Mouse (Mus musculus) MEL (cell line): ENCODE results near the gene Myl12a. TPM values are rescaled to one million over a fixed set of nuclear protein-coding genes. Genes with fewer than 3 reads are reported as not detected.

ENCODE experiments used
- DNase-seq: peaks from one replicate; pipeline ENCODE4 v3.0.0; 2011; ENCODE audit warnings: low read depth, low spot score
- H3K27ac ChIP-seq: 2 replicates; pipeline ENCODE4 v1.5.1; 2012; ENCODE audit warnings: low read depth, mild to moderate bottlenecking, control low read depth, low read length, moderate library complexity; ENCODE audit not compliant: control insufficient read depth
- H3K27me3 ChIP-seq, 2 experiments: fragments of 150-350 bp in 1 of 2; sonication (generic) in 1 of 2; 2 replicates each; pipeline ENCODE4 v1.6.1; 2012; ENCODE audit warnings: low read length in 2 of 2, mild to moderate bottlenecking in 2 of 2, improper control_type of control experiment in 1 of 2, moderate library complexity in 1 of 2; ENCODE audit not compliant: insufficient read depth in 2 of 2, control insufficient read depth in 1 of 2
- H3K36me3 ChIP-seq, 2 experiments: 2 replicates each; pipeline ENCODE4 v1.6.1; 2012 to 2014; ENCODE audit warnings: low read length in 2 of 2, improper control_type of control experiment in 1 of 2, inconsistent platforms in 1 of 2, mild to moderate bottlenecking in 1 of 2; ENCODE audit not compliant: insufficient read depth in 2 of 2, control insufficient read depth in 1 of 2
- H3K4me1 ChIP-seq, 2 experiments: fragments of 150-350 bp in 1 of 2; sonication (generic) in 1 of 2; 2 replicates each; pipeline ENCODE4 v1.6.1; 2012; ENCODE audit warnings: low read length in 2 of 2, improper control_type of control experiment in 1 of 2, mild to moderate bottlenecking in 1 of 2; ENCODE audit not compliant: insufficient read depth in 2 of 2, control insufficient read depth in 1 of 2
- H3K4me3 ChIP-seq, 2 experiments: fragments of 150-350 bp in 1 of 2; sonication (generic) in 1 of 2; 2 replicates each; pipeline ENCODE4 v1.5.1; 2012; ENCODE audit warnings: low read depth in 2 of 2, low read length in 2 of 2, mild to moderate bottlenecking in 2 of 2, moderate library complexity in 2 of 2, control low read depth in 1 of 2, improper control_type of control experiment in 1 of 2; ENCODE audit not compliant: control insufficient read depth in 1 of 2, insufficient read depth in 1 of 2
- H3K79me2 ChIP-seq: 2 replicates; pipeline ENCODE4 v1.6.1; 2012; ENCODE audit warnings: mild to moderate bottlenecking, low read length, moderate library complexity; ENCODE audit not compliant: control insufficient read depth, poor library complexity, insufficient read depth
- H3K9ac ChIP-seq: 2 replicates; pipeline ENCODE4 v1.6.1; 2012; ENCODE audit warnings: low read depth, mild to moderate bottlenecking, control low read depth, low read length, moderate library complexity; ENCODE audit not compliant: control insufficient read depth, poor library complexity, severe bottlenecking
- H3K9me3 ChIP-seq: fragments of 150-350 bp; sonication (generic); replicated peaks from 2 replicates; pipeline ENCODE4 v1.6.1; 2012; ENCODE audit warnings: mild to moderate bottlenecking, low read length, improper control_type of control experiment, moderate library complexity; ENCODE audit not compliant: insufficient read depth
- BHLHE40 ChIP-seq: IDR thresholded peaks from 2 replicates; pipeline ENCODE4 v1.6.1; 2012; ENCODE audit warnings: low read depth, mild to moderate bottlenecking, inconsistent platforms, low read length, improper control_type of control experiment, borderline replicate concordance
- CHD2 ChIP-seq: IDR thresholded peaks from 2 replicates; pipeline ENCODE4 v1.6.1; 2011; ENCODE audit warnings: low read length, improper control_type of control experiment
- ELF1 ChIP-seq: IDR thresholded peaks from 2 replicates; pipeline ENCODE4 v1.6.1; 2014; ENCODE audit warnings: low read depth, mild to moderate bottlenecking, inconsistent platforms, low read length, improper control_type of control experiment, moderate library complexity
- EP300 ChIP-seq, 2 experiments: IDR thresholded peaks; 2 replicates each; pipeline ENCODE4 v1.6.1; 2011; ENCODE audit warnings: improper control_type of control experiment in 2 of 2, low read length in 2 of 2, low read depth in 1 of 2, mild to moderate bottlenecking in 1 of 2
- ETS1 ChIP-seq: IDR thresholded peaks from 2 replicates; pipeline ENCODE4 v1.6.1; 2012; ENCODE audit warnings: low read depth, mild to moderate bottlenecking, inconsistent platforms, low read length, improper control_type of control experiment, moderate library complexity
- GATA1 ChIP-seq: IDR thresholded peaks from 2 replicates; pipeline ENCODE4 v1.6.1; 2011; ENCODE audit warnings: low read depth, low read length, improper control_type of control experiment
- HCFC1 ChIP-seq: IDR thresholded peaks from 2 replicates; pipeline ENCODE4 v1.6.1; 2012; ENCODE audit warnings: low read depth, mild to moderate bottlenecking, inconsistent platforms, low read length, improper control_type of control experiment, moderate library complexity
- KAT2A ChIP-seq: conservative IDR thresholded peaks from 2 replicates; pipeline ENCODE4 v1.6.1; 2012; ENCODE audit warnings: low read depth, low read length, improper control_type of control experiment, inconsistent platforms
- MAFK ChIP-seq: IDR thresholded peaks from 2 replicates; pipeline ENCODE4 v1.6.1; 2011; ENCODE audit warnings: low read depth, mild to moderate bottlenecking, low read length, improper control_type of control experiment, borderline replicate concordance
- MEF2A ChIP-seq: IDR thresholded peaks from 2 replicates; pipeline ENCODE4 v1.6.1; 2014; ENCODE audit warnings: low read depth, mild to moderate bottlenecking, inconsistent platforms, low read length, improper control_type of control experiment; ENCODE audit not compliant: poor library complexity, insufficient replicate concordance, severe bottlenecking; ENCODE audit errors: extremely low read depth
- MYB ChIP-seq: IDR thresholded peaks from 2 replicates; pipeline ENCODE4 v1.6.1; 2011; ENCODE audit warnings: mild to moderate bottlenecking, low read depth, low read length, improper control_type of control experiment
- NRF1 ChIP-seq: IDR thresholded peaks from 2 replicates; pipeline ENCODE4 v1.6.1; 2014; ENCODE audit warnings: low read depth, mild to moderate bottlenecking, inconsistent platforms, low read length, improper control_type of control experiment, moderate library complexity; ENCODE audit not compliant: poor library complexity, insufficient read depth, severe bottlenecking
- POLR2A ChIP-seq, 2 experiments: IDR thresholded peaks; 2 replicates each; pipeline ENCODE4 v1.6.1; 2011 to 2012; ENCODE audit warnings: low read length in 2 of 2, mild to moderate bottlenecking in 2 of 2, control low read depth in 1 of 2, improper control_type of control experiment in 1 of 2, low read depth in 1 of 2, moderate library complexity in 1 of 2; ENCODE audit not compliant: control insufficient read depth in 1 of 2, insufficient read depth in 1 of 2, poor library complexity in 1 of 2
- POLR2AphosphoS5 ChIP-seq: IDR thresholded peaks from 2 replicates; pipeline ENCODE4 v1.6.1; 2012; ENCODE audit warnings: low read depth, borderline replicate concordance, mild to moderate bottlenecking, inconsistent platforms, low read length, moderate library complexity, mixed read lengths
- RAD21 ChIP-seq: IDR thresholded peaks from 2 replicates; pipeline ENCODE4 v1.6.1; 2011; ENCODE audit warnings: mild to moderate bottlenecking, low read depth, low read length, improper control_type of control experiment
- UBTF ChIP-seq: IDR thresholded peaks from 2 replicates; pipeline ENCODE4 v1.6.1; 2012; ENCODE audit warnings: low read depth, mild to moderate bottlenecking, inconsistent platforms, low read length, improper control_type of control experiment, moderate library complexity, borderline replicate concordance; ENCODE audit not compliant: insufficient read depth
- ZKSCAN1 ChIP-seq: IDR thresholded peaks from 2 replicates; pipeline ENCODE4 v1.6.1; 2012; ENCODE audit warnings: low read depth, mild to moderate bottlenecking, inconsistent platforms, low read length, improper control_type of control experiment, moderate library complexity
- ZNF384 ChIP-seq: IDR thresholded peaks from 2 replicates; pipeline ENCODE4 v1.6.1; 2012; ENCODE audit warnings: low read depth, mild to moderate bottlenecking, inconsistent platforms, low read length, improper control_type of control experiment
- polyA plus RNA-seq, 2 experiments: library from polyadenylated mRNA; stranded (reverse) in 1 of 2; unstranded in 1 of 2; fragments of >175 nt in 1 of 2; fragments of >200 nt in 1 of 2; gene quantifications; 2 replicates each; pipeline versions ENCODE4 v1.2.1 to v1.2.4; 2012; ENCODE audit warnings: low replicate concordance in 2 of 2, low read depth in 1 of 2; ENCODE audit not compliant: insufficient read length in 2 of 2, insufficient read depth in 1 of 2, missing spikeins in 1 of 2
- total RNA-seq: library from RNA; depleted of rRNA; stranded (reverse); fragments of 300-350 nt; gene quantifications from 2 replicates; pipeline ENCODE4 v1.2.3, GENCODE M21; 2012

Myl12a gene
- total and polyA plus RNA-seq, 3 experiments = 113 to 130 TPM; not detected in 1

GRCm38 (mm10) chr17:71022841-71023240, 20.2 kb upstream of the Myl12a start:
- no peak for DNase-seq
- H3K27me3 ChIP-seq = no peaks in the 10 kb centered on the region
- no peaks in the 10 kb centered on the region for H3K36me3 ChIP-seq
- no peak overlapping the region for H3K27ac ChIP-seq
- no peaks in the 10 kb centered on the region for H3K9me3 ChIP-seq
- H3K4me1 ChIP-seq = no peaks in the 10 kb centered on the region
- no peak for TF ChIP-seq ZKSCAN1
- no peak for TF ChIP-seq EP300 (IDR thresholded peaks at IDR 0.05; ENCODE audit: low read depth in 1 of 2, low read length in 2 of 2)
- no peak for TF ChIP-seq ELF1
- no peak for TF ChIP-seq GATA1
- no peak for TF ChIP-seq HCFC1
- no peak for TF ChIP-seq POLR2AphosphoS5
- TF ChIP-seq MEF2A = no peak
- TF ChIP-seq MAFK = no peak
- TF ChIP-seq ETS1 = no peak
- TF ChIP-seq ZNF384 = no peak
- no peak for TF ChIP-seq KAT2A
- no peaks in the 10 kb centered on the region for H3K79me2 ChIP-seq
- no peak overlapping the region for H3K4me3 ChIP-seq
- H3K9ac ChIP-seq = no peak overlapping the region

- TF ChIP-seq POLR2A (IDR thresholded peaks at IDR 0.05; ENCODE audit: control insufficient read depth in 1 of 2, insufficient read depth in 1 of 2, low read depth in 1 of 2, low read length in 2 of 2, poor library complexity in 1 of 2) (no peak), MYB (no peak), RAD21 (no peak), UBTF (no peak), NRF1 (no peak), ZKSCAN1 (no peak), BHLHE40 (no peak), CHD2 (no peak)
- no peak for DNase-seq
- no peaks in the 10 kb centered on the region for H3K9me3 ChIP-seq
- no peak overlapping the region for H3K4me3 ChIP-seq
- H3K36me3 ChIP-seq = no peaks in the 10 kb centered on the region
- H3K27ac ChIP-seq = no peak overlapping the region
- H3K9ac ChIP-seq = no peak overlapping the region
- H3K27me3 ChIP-seq = no peaks in the 10 kb centered on the region
- no peaks in the 10 kb centered on the region for H3K4me1 ChIP-seq
- H3K79me2 ChIP-seq = no peaks in the 10 kb centered on the region
These were observed 17.2 kb upstream of the Myl12a start for GRCm38 (mm10) chr17:71019860-71020259.
